Mouse (Mus musculus) liver, postnatal 0 days (tissue): ENCODE measurements around the gene Ptpre. TPM values are rescaled to one million over a fixed set of nuclear protein-coding genes. Genes with fewer than 3 reads are reported as not detected.
"Not testable (repeated sequence)": the region's sequence is repeated elsewhere in the genome, so short reads cannot be mapped to it uniquely, and the experiment has no call there.

ENCODE experiments used
- ATAC-seq: fragments of 200-750 bp; cut with Nextera tagmentation; 2 replicates; pipeline ENCODE4 v1.8.0; 2017; ENCODE audit warnings: mild to moderate bottlenecking, moderate library complexity
- DNase-seq: peaks from one replicate; pipeline ENCODE4 v3.0.0-alpha.2; 2016
- H3K27ac ChIP-seq: fragments of 300-500 bp; sonication (generic); 2 replicates; pipeline ENCODE4 v1.5.1; 2014; ENCODE audit warnings: antibody characterized with exemption, moderate library complexity, mild to moderate bottlenecking, low read depth
- H3K27me3 ChIP-seq: fragments of 300-500 bp; sonication (generic); 2 replicates; pipeline ENCODE4 v1.6.1; 2014; ENCODE audit warnings: low read length, control low read depth, mixed read lengths; ENCODE audit not compliant: insufficient read depth
- H3K36me3 ChIP-seq: fragments of 300-500 bp; sonication (generic); replicated peaks from 2 replicates; pipeline ENCODE4 v1.6.1; 2014; ENCODE audit warnings: mild to moderate bottlenecking, control low read depth, low read length, moderate library complexity, mixed read lengths; ENCODE audit not compliant: insufficient read depth
- H3K4me1 ChIP-seq: fragments of 300-500 bp; sonication (generic); 2 replicates; pipeline ENCODE4 v1.6.1; 2014; ENCODE audit warnings: antibody characterized with exemption, mild to moderate bottlenecking, control low read depth; ENCODE audit not compliant: insufficient read depth
- H3K4me2 ChIP-seq: fragments of 300-500 bp; sonication (generic); 2 replicates; pipeline ENCODE4 v1.6.1; 2014; ENCODE audit warnings: low read depth, mild to moderate bottlenecking, low read length, moderate library complexity, mixed read lengths
- H3K4me3 ChIP-seq: fragments of 300-500 bp; sonication (generic); 2 replicates; pipeline ENCODE4 v1.5.1; 2014; ENCODE audit warnings: low read depth, low read length
- H3K9ac ChIP-seq: fragments of 300-500 bp; sonication (generic); replicated peaks from 2 replicates; pipeline ENCODE4 v1.6.1; 2014; ENCODE audit warnings: mild to moderate bottlenecking, moderate library complexity
- H3K9me3 ChIP-seq: fragments of 300-500 bp; sonication (generic); 2 replicates; pipeline ENCODE4 v1.6.1; 2016; ENCODE audit warnings: mild to moderate bottlenecking, control low read depth, low read length, mixed read lengths
- CTCF ChIP-seq: sonication (generic); IDR thresholded peaks from 2 replicates; pipeline ENCODE4 v1.5.1; 2016; ENCODE audit warnings: antibody characterized with exemption, low read depth
- EP300 ChIP-seq: IDR thresholded peaks from 2 replicates; pipeline ENCODE4 v1.6.1; 2016; ENCODE audit warnings: antibody characterized with exemption, low read depth, mild to moderate bottlenecking
- WGBS: fragments of 180-500 bp; shearing (Covaris S2); extraction: QIAGEN DNeasy Blood & Tissue Kit; methylation state at CpG from one replicate; pipeline ENCODE4 v1.1.7; 2014; ENCODE audit not compliant: insufficient replicate concordance; 5-methylcytosine and 5-hydroxymethylcytosine counted together
- polyA plus RNA-seq: library from polyadenylated mRNA; unstranded; fragments of >200 nt; fragmentation: Nextera tagmentation; extraction: Ambion mirVana; gene quantifications from 2 replicates; pipeline ENCODE4 v1.2.1, GENCODE M21; 2015

Ptpre gene
- polyA plus RNA-seq, 1 experiment from 2014 or later = 3.9 TPM

DNA sequence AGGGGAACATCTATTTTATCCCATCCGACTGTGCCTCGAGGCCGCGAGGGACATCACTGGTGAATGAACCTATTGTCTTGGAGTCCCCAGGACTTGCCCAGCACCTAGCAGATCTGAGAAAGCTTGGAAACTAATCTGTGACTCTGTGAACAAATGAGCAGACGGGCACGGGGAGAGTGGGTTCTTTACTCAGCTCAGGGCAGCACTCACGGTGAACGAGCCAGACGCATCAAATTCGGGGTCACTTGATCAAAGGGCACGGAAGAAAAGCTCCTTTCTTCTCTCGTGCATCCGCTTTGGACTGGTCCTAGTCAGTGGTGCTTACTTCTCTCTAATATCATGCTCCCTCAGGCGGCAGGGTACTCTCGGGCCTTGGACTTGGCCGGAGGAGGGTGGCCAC is 75.0 kb downstream of the Ptpre start:
- ATAC-seq (no peak), DNase-seq (no peak)
- Histone ChIP-seq H3K9ac (no peak overlapping the region), H3K36me3 (no peaks in the 10 kb centered on the region), H3K27ac (no peak overlapping the region), H3K4me3 (no peak overlapping the region), H3K4me2 (no peak overlapping the region), H3K4me1 (peaks cover 17% of the 10 kb centered on the region), H3K27me3 (no peaks in the 10 kb centered on the region), H3K9me3 (no peaks in the 10 kb centered on the region)
- WGBS = 90% methylated on average over 16 of the region's 16 CpGs
- no peak for TF ChIP-seq EP300
- TF ChIP-seq CTCF = no peak

DNA sequence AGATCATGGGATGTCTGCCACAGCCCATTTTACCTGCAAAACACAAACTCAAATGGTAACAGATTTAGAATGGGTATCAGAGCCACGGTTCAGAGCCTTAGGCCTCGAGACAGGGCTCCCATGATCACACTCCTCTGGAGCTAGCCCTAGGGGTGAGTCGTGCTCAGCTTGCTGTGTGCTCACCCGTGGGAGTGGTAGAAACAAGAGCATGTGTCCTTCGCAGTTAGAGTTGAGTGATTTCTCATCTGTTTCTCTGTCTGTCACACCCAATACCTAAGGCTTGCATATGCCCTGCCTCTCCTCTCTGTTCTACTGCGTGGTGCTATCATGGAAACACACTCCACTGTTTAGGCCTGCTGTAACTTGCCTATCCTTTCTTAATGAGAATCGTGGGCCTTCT is 75.5 kb downstream of the Ptpre start:
- ATAC-seq (no peak), DNase-seq (no peak)
- no peak for TF ChIP-seq CTCF
- TF ChIP-seq EP300 = no peak
- H3K9ac ChIP-seq = no peak overlapping the region
- no peak overlapping the region for H3K4me3 ChIP-seq
- no peaks in the 10 kb centered on the region for H3K27me3 ChIP-seq
- H3K9me3 ChIP-seq = no peaks in the 10 kb centered on the region
- H3K36me3 ChIP-seq = no peaks in the 10 kb centered on the region
- peaks cover 17% of the 10 kb centered on the region for H3K4me1 ChIP-seq
- no peak overlapping the region for H3K4me2 ChIP-seq
- WGBS = 77% methylated on average over 7 of the region's 7 CpGs
- H3K27ac ChIP-seq = no peak overlapping the region

DNA sequence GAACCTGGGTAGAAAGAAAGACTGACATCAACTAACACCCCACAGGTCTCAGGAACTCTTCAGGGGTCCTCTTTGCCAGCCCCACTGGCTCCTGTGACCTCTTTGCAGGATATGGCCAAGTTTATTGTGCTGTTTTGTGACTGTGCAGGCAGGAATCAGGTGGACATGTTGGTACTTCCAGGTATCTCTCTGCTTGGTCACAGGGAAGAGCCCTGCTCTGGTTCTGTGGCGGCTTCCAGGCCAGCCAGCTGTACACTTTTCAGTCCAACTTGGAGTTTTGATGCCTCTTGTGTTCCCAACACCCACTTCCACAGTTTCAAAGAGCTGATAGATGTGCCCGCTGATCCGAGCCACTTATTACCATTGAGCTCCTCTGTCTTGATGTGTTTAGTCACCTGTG is 76.1 kb downstream of the Ptpre start:
- ATAC-seq = no peak
- H3K36me3 ChIP-seq = no peaks in the 10 kb centered on the region
- 85% methylated on average over 3 of the region's 3 CpGs for WGBS

GRCm38 (mm10) chr7:135614892-135615291 is 77.6 kb downstream of the Ptpre start:
- Histone ChIP-seq H3K9me3 (no peaks in the 10 kb centered on the region), H3K27me3 (no peaks in the 10 kb centered on the region), H3K27ac (no peak overlapping the region), H3K4me2 (no peak overlapping the region), H3K4me1 (peaks cover under 1% of the 10 kb centered on the region; the same call in 1 of the 2 replicates), H3K9ac (no peak overlapping the region), H3K4me3 (no peak overlapping the region), H3K36me3 (no peaks in the 10 kb centered on the region)
- 84% methylated on average over 8 of the region's 8 CpGs for WGBS
- ATAC-seq (no peak), DNase-seq (no peak)
- TF ChIP-seq CTCF (no peak), EP300 (no peak)

More for the DNA sequence above, 76.1 kb downstream of the Ptpre start:
- Histone ChIP-seq H3K4me1 (peaks cover 15% of the 10 kb centered on the region), H3K4me3 (no peak overlapping the region), H3K9me3 (no peaks in the 10 kb centered on the region), H3K9ac (no peak overlapping the region), H3K27me3 (no peaks in the 10 kb centered on the region), H3K27ac (no peak overlapping the region), H3K4me2 (no peak overlapping the region)
- TF ChIP-seq CTCF = no peak
- TF ChIP-seq EP300 = no peak
- DNase-seq = no peak

DNA sequence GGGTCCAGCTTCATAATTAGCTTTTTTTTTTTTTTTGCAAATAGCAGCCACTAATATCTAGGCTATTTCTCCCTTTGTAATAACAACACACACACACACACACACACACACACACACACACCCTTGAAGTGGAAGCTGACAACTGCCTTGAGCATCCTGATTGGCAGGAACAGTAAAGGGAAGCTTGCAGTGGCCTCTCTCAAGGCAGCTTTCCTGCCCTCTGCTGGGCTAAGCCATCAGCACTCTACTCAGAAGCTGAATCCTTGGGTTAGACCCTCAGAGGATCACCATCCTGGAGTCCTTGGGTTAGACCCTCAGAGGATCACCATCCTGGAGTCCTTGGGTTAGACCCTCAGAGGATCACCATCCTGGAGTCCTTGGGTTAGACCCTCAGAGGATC is 79.2 kb downstream of the Ptpre start:
- not testable (repeated sequence) for H3K9ac ChIP-seq, H3K27ac ChIP-seq, ATAC-seq, H3K9me3 ChIP-seq, H3K4me1 ChIP-seq, H3K4me2 ChIP-seq, H3K4me3 ChIP-seq, DNase-seq, H3K36me3 ChIP-seq, H3K27me3 ChIP-seq
- peak; percentile 51 for TF ChIP-seq CTCF

DNA sequence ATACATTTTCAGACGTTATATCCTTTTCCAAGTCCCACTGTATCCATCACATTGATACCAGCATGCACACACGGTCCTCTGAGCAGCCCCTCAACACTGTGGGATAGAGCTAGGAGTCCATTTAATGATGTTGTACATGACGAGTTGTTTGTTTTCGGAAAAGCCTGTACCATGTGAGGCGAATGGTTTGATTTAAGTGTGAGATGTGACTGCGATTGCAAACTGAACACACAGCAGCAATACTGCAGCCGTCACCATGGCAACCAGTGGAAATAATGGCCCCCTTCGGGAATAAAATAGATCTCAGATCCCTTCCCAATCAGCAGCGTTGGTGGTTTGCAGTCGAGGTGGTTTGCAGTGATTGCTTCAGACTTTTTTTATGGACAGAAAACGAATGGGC is 80.5 kb downstream of the Ptpre start:
- Histone ChIP-seq H3K36me3 (no peaks in the 10 kb centered on the region), H3K4me2 (no peak overlapping the region), H3K9me3 (no peaks in the 10 kb centered on the region), H3K4me3 (no peak overlapping the region), H3K9ac (no peak overlapping the region), H3K4me1 (no peaks in the 10 kb centered on the region), H3K27ac (no peak overlapping the region), H3K27me3 (no peaks in the 10 kb centered on the region)
- 77% methylated on average over 11 of the region's 11 CpGs for WGBS
- DNase-seq = no peak
- TF ChIP-seq CTCF (no peak), EP300 (no peak)
- no peak for ATAC-seq

DNA sequence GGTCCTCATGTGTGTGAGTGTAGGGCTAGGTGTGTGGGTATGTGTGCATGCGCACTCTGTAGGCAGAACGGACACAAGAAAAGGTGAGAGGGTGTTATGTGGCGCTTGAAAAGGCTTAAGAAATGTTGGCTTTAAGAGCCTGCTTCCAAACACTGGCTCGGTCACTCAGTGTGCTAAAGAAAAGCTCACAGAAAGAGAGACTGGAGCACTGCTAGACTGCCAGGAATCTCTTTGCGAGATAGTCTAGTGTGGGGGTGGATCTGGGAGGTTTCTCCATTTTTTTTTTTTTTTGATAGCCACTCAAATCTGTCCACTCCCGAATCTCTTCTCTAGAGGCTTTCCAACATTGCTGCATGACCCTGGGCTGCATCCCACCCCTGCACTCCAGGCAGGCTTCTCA is 84.4 kb downstream of the Ptpre start:
- H3K4me3 ChIP-seq = no peak overlapping the region
- WGBS = 76% methylated on average over 6 of the region's 6 CpGs
- H3K27ac ChIP-seq = no peak overlapping the region
- H3K9ac ChIP-seq = no peak overlapping the region
- no peaks in the 10 kb centered on the region; the same call in 1 of the 2 replicates for H3K36me3 ChIP-seq
- TF ChIP-seq CTCF (no peak), EP300 (no peak)
- H3K9me3 ChIP-seq = no peaks in the 10 kb centered on the region
- no peak overlapping the region for H3K4me2 ChIP-seq
- ATAC-seq (no peak), DNase-seq (no peak)
- no peaks in the 10 kb centered on the region for H3K27me3 ChIP-seq
- H3K4me1 ChIP-seq = no peaks in the 10 kb centered on the region
